Mouse (Mus musculus) macrophage (primary cell): ENCODE results near the gene Lmod1. TPM values are rescaled to one million over a fixed set of nuclear protein-coding genes. Genes with fewer than 3 reads are reported as not detected.
"Not testable (repeated sequence)": the region's sequence is repeated elsewhere in the genome, so short reads cannot be mapped to it uniquely, and the experiment has no call there.

Experiments
- H3K27ac ChIP-seq: fragments of 350-480 bp; formaldehyde crosslinking; 2 replicates; pipeline ENCODE4 v1.9.0; 2021
- H3K36me3 ChIP-seq: fragments of 350-480 bp; formaldehyde crosslinking; 2 replicates; pipeline ENCODE4 v1.9.0; 2021; ENCODE audit errors: inconsistent target
- H3K4me3 ChIP-seq: fragments of 350-480 bp; formaldehyde crosslinking; 2 replicates; pipeline ENCODE4 v1.9.0; 2021; ENCODE audit errors: inconsistent target
- H3K79me2 ChIP-seq: fragments of 350-480 bp; formaldehyde crosslinking; 2 replicates; pipeline ENCODE4 v1.9.0; 2021; ENCODE audit errors: inconsistent target
- WGBS: methylation state at CpG from one replicate; pipeline ENCODE4 v1.1.7; 2026; ENCODE audit warnings: inconsistent platforms; ENCODE audit not compliant: missing documents; 5-methylcytosine and 5-hydroxymethylcytosine counted together
- polyA plus RNA-seq: library from polyadenylated mRNA; stranded (reverse); fragments of 250-400 nt; gene quantifications from 3 replicates; pipeline ENCODE4 v1.2.4, GENCODE M21; 2018; ENCODE audit warnings: inconsistent platforms

Gene Lmod1
- polyA plus RNA-seq, 1 experiment from 2014 or later: not detected

GRCm38 (mm10) chr1:135373171-135373677 lies 48.6 kb downstream of the Lmod1 start:
- no peak overlapping the region for H3K27ac ChIP-seq
- H3K79me2 ChIP-seq: no peaks in the 10 kb centered on the region
- no peak overlapping the region for H3K4me3 ChIP-seq
- 78% methylated on average over 4 of the region's 4 CpGs for WGBS
- no peaks in the 10 kb centered on the region for H3K36me3 ChIP-seq

DNA sequence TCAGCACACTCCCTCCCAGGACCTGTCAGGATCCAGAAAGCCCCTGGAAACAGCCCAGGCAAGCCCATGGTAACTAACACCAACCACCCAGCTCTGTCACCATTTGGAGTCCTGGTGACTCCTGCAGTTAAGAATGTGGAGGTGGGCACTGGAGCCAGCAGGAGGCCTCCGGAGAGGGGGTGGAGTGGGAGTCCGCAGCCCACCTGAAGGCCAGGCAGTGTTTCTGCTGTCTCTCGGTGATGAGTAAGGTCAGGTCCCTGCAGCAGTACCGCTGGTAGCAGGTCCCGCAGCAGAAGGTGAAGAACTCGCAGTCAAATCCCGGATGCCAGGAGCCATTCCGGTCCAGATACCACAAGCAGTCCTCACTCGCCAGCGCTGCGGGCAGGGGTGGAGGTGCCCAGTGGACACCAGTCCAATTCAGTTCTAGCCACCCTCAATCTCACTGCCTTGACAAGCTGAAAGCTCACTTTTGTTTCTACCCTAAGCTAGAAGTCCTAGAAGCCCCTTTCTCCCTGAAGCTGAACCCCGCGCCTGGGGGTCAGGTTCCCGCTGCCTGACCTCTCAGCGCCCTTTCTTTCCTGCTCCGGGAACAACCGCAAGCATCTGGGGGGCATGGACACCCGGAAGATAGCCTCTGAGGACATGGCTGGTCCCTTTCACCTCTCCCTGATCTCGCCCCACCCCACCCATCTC lies 49.7 kb downstream of the Lmod1 start:
- peak overlapping the region; percentile 18; the same call in 1 of the 2 replicates for H3K4me3 ChIP-seq
- H3K79me2 ChIP-seq: no peaks in the 10 kb centered on the region
- 16% methylated on average over 16 of the region's 19 CpGs for WGBS
- H3K36me3 ChIP-seq: no peaks in the 10 kb centered on the region
- H3K27ac ChIP-seq: no peak overlapping the region

DNA sequence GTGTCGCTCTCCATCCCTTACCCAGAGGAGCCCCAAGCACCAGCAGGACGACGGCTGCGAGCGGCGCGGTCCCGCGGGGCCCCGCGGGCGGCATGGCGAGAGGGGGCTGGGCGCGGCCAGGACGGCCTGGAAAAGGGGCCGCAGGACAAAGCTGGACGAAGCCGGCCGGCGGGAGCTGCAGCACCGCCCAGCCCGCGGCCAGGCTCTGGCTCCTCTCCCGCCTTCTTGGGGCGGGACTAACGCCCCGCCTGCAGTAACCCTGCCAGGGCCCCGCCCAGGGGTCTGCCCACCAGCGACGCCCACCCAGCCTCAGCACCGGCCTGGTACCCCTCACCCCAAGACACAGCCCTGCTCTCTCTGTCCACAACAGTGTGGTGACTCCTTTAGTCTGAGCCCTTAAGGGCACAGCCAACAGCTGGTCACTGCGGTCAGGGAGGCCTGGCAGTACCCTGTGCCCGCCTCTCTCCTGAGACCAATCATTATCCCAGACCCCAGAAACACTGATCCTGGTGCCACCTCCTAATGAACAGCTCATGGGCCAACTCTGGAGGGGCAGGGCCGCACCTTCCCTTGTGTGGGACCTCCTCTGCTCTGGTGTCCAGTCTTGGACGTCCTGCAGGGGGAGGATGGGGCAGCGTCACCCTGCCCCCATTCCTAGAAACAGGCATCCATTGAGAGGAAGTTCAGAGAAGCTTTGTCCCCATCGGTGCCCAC lies 50.4 kb downstream of the Lmod1 start, which contains the start of gene Shisa4:
Shisa4 (minus strand) TSS at position 370 of the 714 bp plus-strand sequence.
- 9% methylated on average over 36 of the region's 38 CpGs for WGBS
- Histone ChIP-seq H3K27ac (no peak within 1 kb of the TSS), H3K4me3 (peak within 1 kb of the TSS; percentile 18; the same call in 1 of the 2 replicates), H3K36me3 (no peaks in the 10 kb centered on the region), H3K79me2 (no peaks in the 10 kb centered on the region)

DNA sequence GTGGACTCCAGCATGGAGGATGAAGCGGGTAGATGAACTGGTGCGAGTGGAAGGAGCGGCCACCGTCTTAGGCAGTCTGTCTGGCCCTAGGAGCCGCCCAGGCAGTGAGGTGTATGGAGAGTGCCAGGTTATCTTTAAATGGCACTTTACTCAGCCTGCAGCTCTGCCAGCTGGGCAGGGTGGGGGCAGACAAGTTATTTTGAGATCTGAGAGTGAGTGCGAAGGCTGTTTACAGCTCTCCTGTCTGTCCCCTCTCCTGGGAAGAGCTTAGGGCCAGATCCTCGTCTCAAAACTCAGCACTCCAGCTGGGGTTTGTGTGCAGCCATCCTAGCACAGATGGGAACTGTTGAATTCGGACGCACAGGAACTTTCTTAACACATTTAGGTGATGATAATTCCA lies 54.0 kb downstream of the Lmod1 start:
- Histone ChIP-seq H3K27ac (no peak overlapping the region), H3K36me3 (peaks cover 5% of the 10 kb centered on the region; the same call in 1 of the 2 replicates), H3K4me3 (no peak overlapping the region), H3K79me2 (no peaks in the 10 kb centered on the region)
- WGBS: 87% methylated on average over 9 of the region's 9 CpGs

DNA sequence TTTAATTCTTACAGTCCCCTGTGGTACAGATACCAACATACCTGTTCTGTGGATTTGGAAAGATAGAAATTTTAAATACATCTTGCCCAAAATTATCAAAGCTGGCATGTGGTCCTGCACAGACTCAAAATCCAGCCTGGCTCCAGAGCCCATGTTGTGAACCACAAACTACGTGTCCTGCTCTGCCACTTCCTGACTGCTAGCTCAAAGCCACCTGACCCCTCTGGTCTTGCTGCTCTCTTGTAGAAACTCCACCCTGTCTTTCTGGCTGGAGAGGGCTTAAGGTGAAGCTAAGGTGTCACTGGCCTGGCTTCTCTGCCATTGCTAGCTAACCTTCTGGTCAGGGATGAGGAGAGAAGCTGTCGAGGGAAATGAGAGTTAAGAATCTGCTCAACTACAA lies 54.4 kb downstream of the Lmod1 start:
- H3K79me2 ChIP-seq: no peaks in the 10 kb centered on the region
- peaks cover 10% of the 10 kb centered on the region; the same call in 1 of the 2 replicates for H3K36me3 ChIP-seq
- no peak overlapping the region for H3K4me3 ChIP-seq
- no peak overlapping the region for H3K27ac ChIP-seq
- 25% methylated on average over 2 of the region's 2 CpGs for WGBS

DNA sequence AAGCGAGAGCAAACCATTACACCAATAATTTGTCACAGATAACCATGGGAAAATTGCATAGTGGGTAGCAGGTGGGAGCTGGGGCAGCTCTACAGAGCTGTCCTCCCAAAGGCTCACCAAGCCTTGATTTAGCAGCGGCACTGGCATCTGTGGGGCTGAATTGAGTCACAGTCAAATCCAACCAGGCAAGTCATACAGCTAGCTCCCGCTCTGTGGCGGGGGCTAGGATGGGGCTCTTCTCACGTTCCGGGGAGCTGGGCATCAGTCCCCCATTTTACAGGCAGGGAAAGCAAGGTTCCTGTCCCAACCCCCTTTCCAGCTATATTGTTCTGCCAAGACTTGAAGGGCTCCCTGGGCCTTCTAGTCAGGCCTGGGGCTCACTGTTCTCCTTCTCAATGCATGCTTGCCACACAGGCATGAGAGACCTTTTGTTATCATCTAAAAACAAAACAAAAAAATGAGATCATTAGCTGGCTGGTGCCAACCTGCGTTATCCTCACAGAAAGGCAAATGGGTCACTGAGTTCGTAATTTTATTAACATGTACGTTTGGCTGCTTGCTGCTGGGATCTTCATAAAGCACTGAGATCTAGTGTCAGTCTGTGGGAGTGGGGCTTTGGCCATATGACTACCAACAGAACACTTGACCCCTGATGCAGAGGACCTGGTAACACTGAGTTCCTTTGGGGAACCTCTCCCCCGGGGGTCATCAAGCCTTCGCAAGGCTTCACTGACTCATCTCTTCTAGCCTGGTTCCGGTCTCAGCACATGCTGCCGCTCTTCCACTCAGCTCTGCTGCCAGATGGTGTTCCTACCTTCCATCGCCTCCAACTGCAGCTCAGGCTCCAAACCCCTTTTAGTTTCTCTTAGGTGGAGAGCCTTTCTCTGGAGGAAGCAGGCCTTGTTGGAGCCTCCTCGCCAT lies 55.7 kb downstream of the Lmod1 start:
- 88% methylated on average over 15 of the region's 15 CpGs for WGBS
- no peak overlapping the region for H3K27ac ChIP-seq
- H3K4me3 ChIP-seq: no peak overlapping the region
- no peaks in the 10 kb centered on the region for H3K79me2 ChIP-seq
- peaks cover 20% of the 10 kb centered on the region for H3K36me3 ChIP-seq

DNA sequence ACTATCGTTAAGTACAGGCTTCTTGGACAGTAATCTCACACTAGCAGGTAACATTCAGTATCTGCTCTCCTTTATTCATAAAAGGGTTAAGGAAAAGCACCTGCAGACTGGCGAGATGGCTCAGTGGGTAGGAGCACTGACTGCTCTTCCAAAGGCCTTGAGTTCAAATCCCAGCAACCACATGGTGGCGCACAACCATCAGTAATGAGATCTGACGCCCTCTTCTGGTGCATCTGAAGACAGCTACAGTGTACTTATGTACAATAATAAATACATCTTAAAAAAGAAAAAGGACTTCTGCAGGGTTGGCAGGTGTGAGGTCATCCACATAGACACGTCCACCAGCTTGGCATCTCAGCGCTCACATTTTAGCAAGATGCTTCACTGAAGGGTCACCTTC lies 57.0 kb downstream of the Lmod1 start:
- H3K36me3 ChIP-seq: peaks cover 33% of the 10 kb centered on the region
- H3K4me3 ChIP-seq, H3K27ac ChIP-seq, H3K79me2 ChIP-seq: not testable (repeated sequence)
- WGBS: 87% methylated on average over 6 of the region's 6 CpGs

DNA sequence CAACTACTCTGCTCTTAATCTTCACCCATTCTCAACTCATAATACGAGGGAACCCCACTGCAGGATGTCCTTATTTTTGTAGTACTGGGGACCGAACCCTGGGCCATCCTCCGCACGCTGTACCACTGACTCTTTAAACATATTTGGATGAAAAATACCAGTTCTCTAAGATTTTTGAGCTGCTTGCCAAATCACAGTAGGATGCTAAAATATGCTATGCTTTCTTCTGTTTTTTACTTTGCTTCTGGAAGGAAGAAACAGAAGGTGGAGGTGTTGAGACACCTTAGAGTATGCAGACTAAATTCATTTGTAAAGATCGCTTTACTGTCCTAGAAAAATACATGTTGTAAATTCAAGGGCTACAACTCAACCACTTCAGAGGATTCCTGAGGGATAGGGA lies 59.6 kb downstream of the Lmod1 start:
- Histone ChIP-seq H3K4me3 (no peak overlapping the region), H3K27ac (no peak overlapping the region), H3K36me3 (peaks cover 59% of the 10 kb centered on the region), H3K79me2 (no peaks in the 10 kb centered on the region)
- 93% methylated on average over 5 of the region's 5 CpGs for WGBS

GRCm38 (mm10) chr1:135385161-135385560 lies 60.6 kb downstream of the Lmod1 start:
- Histone ChIP-seq H3K27ac (no peak overlapping the region), H3K4me3 (no peak overlapping the region), H3K36me3 (peaks cover 67% of the 10 kb centered on the region), H3K79me2 (no peaks in the 10 kb centered on the region)
- 94% methylated on average over 9 of the region's 9 CpGs for WGBS

DNA sequence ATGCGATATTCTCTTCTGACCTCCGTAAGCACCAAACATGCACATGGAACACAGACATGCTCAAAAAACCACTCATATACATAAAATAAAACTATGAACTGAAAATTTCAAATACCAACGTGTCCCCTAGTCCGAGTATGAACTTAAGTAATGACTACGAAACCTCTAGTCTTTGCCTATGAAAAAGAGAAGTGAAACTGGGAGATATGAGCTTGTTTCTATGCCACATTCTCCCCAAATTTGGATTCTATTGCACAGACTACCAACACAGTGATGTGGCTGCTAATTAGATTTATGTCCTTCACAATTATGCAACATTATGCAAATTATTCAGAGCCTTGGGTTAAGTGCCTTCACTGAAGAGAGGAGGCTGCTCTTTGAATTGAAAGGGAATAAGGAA lies 74.9 kb downstream of the Lmod1 start:
- H3K36me3 ChIP-seq: peaks cover 28% of the 10 kb centered on the region
- no peaks in the 10 kb centered on the region for H3K79me2 ChIP-seq
- H3K27ac ChIP-seq: no peak overlapping the region
- 31% methylated on average over 5 of the region's 5 CpGs for WGBS
- H3K4me3 ChIP-seq: no peak overlapping the region

GRCm38 (mm10) chr1:135401452-135402110 lies 77.0 kb downstream of the Lmod1 start:
- 93% methylated on average over 3 of the region's 3 CpGs for WGBS
- Histone ChIP-seq H3K79me2 (no peaks in the 10 kb centered on the region), H3K36me3 (peaks cover 41% of the 10 kb centered on the region), H3K4me3 (no peak overlapping the region), H3K27ac (no peak overlapping the region)

GRCm38 (mm10) chr1:135405356-135405755 lies 80.7 kb downstream of the Lmod1 start:
- H3K79me2 ChIP-seq: peaks cover 12% of the 10 kb centered on the region; the same call in 1 of the 2 replicates
- H3K36me3 ChIP-seq: peaks cover 61% of the 10 kb centered on the region
- H3K4me3 ChIP-seq: no peak overlapping the region
- no peak overlapping the region for H3K27ac ChIP-seq
- WGBS: 96% methylated on average over 7 of the region's 7 CpGs

GRCm38 (mm10) chr1:135408973-135409372 lies 84.4 kb downstream of the Lmod1 start:
- Histone ChIP-seq H3K36me3 (peaks cover 38% of the 10 kb centered on the region), H3K79me2 (peaks cover 19% of the 10 kb centered on the region; the same call in 1 of the 2 replicates), H3K4me3 (no peak overlapping the region), H3K27ac (no peak overlapping the region)
- WGBS: 100% methylated on average over 4 of the region's 4 CpGs

GRCm38 (mm10) chr1:135410967-135411366 lies 86.4 kb downstream of the Lmod1 start:
- peaks cover 32% of the 10 kb centered on the region for H3K36me3 ChIP-seq
- no peak overlapping the region for H3K4me3 ChIP-seq
- H3K79me2 ChIP-seq: peaks cover 19% of the 10 kb centered on the region; the same call in 1 of the 2 replicates
- WGBS: 3% methylated on average over 2 of the region's 2 CpGs
- peak overlapping the region; percentile 57 for H3K27ac ChIP-seq
